Mouse (Mus musculus) cortical plate, adult 2 months (tissue): Measurements from ENCODE around the gene Obox1. TPM values are rescaled to one million over a fixed set of nuclear protein-coding genes. Genes with fewer than 3 reads are reported as not detected.
"Not testable (repeated sequence)": the region's sequence is repeated elsewhere in the genome, so short reads cannot be mapped to it uniquely, and the experiment has no call there.

Experiments
- H3K27ac ChIP-seq: fragments of 200-500 bp; 2 replicates; pipeline ENCODE4 v1.5.1; 2012; ENCODE audit warnings: low read length, control low read depth, inconsistent platforms; ENCODE audit not compliant: insufficient read depth
- H3K4me1 ChIP-seq: fragments of 200-500 bp; 2 replicates; pipeline ENCODE4 v1.6.1; 2011; ENCODE audit warnings: low read length; ENCODE audit not compliant: control insufficient read depth, insufficient read depth
- H3K4me3 ChIP-seq: fragments of 200-500 bp; 2 replicates; pipeline ENCODE4 v1.5.1; 2011; ENCODE audit warnings: mild to moderate bottlenecking, low read length, control low read depth; ENCODE audit not compliant: insufficient read depth
- polyA plus RNA-seq: library from polyadenylated mRNA; depleted of rRNA; stranded (reverse); fragments of >200 nt; gene quantifications from 2 replicates; pipeline ENCODE4 v1.2.3, GENCODE M21; 2012; rRNA removed

Gene Obox1
- not detected in 2 replicates for polyA plus RNA-seq

DNA sequence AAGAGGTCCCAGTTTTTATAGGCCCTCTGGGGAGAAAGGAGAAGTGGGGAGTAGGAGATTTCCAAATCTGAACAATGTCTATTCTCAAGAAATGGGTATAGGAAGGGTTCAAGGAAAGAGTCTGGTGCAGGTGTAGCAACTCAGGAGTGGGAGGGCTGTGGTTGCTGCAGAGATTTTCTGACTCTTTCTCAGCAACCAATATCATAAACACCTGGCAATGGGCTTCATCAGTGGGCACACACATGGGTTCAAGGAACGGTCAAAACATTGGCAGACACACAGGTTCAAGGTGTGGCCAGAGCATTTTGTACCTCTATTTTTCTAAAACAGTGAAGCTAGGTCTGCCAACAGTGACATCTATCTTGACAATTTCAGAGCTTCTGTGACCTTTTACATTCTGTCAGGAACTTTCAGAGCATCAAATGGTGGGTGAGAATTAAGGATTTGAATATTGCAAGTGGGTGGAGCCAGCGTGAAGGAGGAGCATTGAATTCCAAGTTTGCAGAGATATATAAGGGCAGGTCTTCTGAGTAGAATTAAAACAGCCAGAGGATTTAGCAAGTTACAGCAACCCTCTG lies at the start of gene Obox1, which contains the start of gene Obox2:
Gene Obox1, plus strand, starts transcription at position 528 of the 578 bp plus-strand sequence.
Gene Obox2, plus strand, starts transcription at position 301 of the 578 bp plus-strand sequence.
- not testable (repeated sequence) for H3K4me3 ChIP-seq, H3K4me1 ChIP-seq, H3K27ac ChIP-seq

DNA sequence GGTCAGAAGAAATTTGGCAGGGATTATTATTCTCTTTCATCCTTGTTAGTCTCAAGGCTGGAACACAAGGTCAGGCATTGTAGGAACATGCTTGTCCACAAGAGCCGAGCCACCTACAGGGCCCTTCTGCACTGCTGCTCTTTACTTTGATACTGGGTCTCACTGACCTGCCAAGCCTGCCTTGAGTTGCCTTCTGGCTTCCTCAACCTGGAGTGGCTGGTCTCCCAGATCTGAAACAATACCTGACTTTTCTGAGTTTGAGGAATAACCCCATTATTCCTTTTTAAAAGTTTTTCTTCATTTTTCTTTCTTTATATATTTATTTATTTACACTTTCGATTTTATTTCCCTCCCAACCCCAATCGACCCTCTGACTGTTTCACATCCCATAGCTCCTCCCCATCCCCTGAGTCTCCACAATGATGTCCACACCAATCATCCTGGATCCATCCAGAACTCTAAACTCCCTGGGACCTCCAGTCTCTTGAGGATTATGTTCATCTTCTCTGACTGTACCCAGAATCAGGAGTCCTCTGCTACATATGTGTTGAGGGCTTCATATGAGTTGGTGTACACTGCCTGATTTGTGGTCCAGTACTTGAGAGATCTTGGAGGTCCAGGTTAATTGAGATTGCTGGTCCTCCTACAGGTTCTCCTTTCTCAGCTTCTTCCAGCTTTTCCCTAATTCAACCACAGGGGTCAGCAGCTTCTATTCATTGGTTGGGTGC lies 10.6 kb downstream of the Obox1 start:
- not testable (repeated sequence) for H3K27ac ChIP-seq, H3K4me1 ChIP-seq, H3K4me3 ChIP-seq

DNA sequence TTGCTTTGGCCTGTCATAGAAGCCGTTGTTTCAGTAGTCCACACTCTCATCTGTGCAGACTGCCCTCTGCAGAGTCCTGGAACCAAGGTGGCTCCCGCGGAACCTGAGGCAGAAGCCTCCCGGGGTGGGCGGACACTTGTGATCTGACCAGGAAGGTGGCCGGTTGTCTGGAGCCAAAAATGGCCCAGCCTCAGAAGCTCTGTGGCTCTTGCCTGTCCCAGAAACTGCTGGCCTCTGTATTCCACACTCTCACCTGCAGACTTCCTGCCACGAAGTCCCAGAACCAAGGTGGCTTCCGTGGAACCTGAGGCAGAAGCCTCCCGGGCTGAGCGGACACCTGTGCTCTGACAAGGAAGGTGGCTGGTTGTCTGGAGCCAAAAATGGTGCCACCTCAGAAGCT lies 18.1 kb downstream of the Obox1 start:
- H3K27ac ChIP-seq, H3K4me3 ChIP-seq, H3K4me1 ChIP-seq: not testable (repeated sequence)

GRCm38 (mm10) chr7:15418046-15418445 lies 29.3 kb downstream of the Obox1 start:
- H3K4me1 ChIP-seq, H3K4me3 ChIP-seq, H3K27ac ChIP-seq: not testable (repeated sequence)

DNA sequence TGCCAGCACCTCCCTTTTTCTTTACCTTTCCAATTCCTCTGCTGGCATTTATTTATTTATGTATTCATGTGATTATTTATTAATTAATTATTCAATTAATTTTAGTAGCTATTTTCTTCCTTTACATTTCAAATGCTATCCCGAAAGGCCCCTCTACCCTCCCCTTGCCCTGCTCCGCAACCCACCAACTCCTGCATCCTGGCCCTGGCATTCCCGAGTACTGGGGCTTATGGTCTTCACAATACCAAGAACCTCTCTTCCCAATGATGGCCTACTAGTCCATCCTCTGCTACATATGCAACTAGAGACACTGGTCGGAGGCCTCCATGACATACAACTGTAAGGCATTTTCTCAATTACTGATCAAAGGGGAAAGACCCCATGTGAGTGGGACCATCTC lies 36.8 kb downstream of the Obox1 start:
- not testable (repeated sequence) for H3K4me3 ChIP-seq, H3K27ac ChIP-seq, H3K4me1 ChIP-seq

- not testable (repeated sequence) for H3K4me1 ChIP-seq, H3K4me3 ChIP-seq, H3K27ac ChIP-seq
These were observed 120.7 kb downstream of the Obox1 start for GRCm38 (mm10) chr7:15509411-15509810.

Other genes with a start within 250 kb of the Obox1 start
- not detected in 2 replicates for gene Obox2, start 227 bp upstream of the Obox1 start, polyA plus RNA-seq